Mouse (Mus musculus): ENCODE results near the gene Rnf32. TPM values are rescaled to one million over a fixed set of nuclear protein-coding genes. Genes with fewer than 3 reads are reported as not detected.

The Rnf32 gene
- polyA plus RNA-seq (2012; rRNA removed): 0.16 and 0.17 TPM in 2 replicates

GRCm38 (mm10) chr5:29195570-29196263, at the start of gene Rnf32:
TSS of gene Rnf32 (plus strand) at chr5:29195992.

Other genes with a start within 250 kb of the Rnf32 start
- 0.81 and 1.5 TPM in 2 replicates for gene Lmbr1, start 182.4 kb downstream of the Rnf32 start, polyA plus RNA-seq (2012; rRNA removed)
- 0.72 and 0.82 TPM in 2 replicates for gene Nom1, start 238.7 kb downstream of the Rnf32 start, polyA plus RNA-seq (2012; rRNA removed)